Mouse (Mus musculus) cerebellum, postnatal 10 days (tissue): Measurements from ENCODE around the gene Pnkd.
A peak's percentile ranks its signal among the peaks of the same experiment; 100 is the strongest.
"Not testable (repeated sequence)": the region's sequence is repeated elsewhere in the genome, so short reads cannot be mapped to it uniquely, and the experiment has no call there.

Source experiments
- DNase-seq, 2 experiments: peaks; one replicate each; pipeline ENCODE4 v3.0.0; 2021; ENCODE audit warnings: mixed read lengths in 2 of 2

Gene Pnkd

DNA sequence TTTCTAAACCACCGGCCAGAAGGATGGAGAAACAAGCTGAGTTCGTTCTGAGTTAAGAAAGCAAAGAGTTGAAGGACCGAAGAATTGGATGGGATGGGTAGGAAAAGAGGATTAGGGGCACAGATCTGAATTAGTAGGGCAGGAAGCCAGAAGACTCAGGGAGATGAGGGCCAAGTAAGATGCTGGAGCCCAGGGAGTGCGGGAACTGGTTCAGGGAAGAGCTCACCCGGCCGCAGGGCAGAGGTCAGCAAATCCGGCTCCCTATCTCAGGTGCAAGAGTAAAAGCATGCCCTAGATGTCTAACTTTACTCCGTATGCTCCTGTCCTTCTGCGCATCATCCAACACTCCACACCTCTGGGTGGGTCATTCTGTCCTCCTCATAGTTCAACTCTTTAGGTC, 48.2 kb downstream of the Pnkd start:
- DNase-seq: no peak

DNA sequence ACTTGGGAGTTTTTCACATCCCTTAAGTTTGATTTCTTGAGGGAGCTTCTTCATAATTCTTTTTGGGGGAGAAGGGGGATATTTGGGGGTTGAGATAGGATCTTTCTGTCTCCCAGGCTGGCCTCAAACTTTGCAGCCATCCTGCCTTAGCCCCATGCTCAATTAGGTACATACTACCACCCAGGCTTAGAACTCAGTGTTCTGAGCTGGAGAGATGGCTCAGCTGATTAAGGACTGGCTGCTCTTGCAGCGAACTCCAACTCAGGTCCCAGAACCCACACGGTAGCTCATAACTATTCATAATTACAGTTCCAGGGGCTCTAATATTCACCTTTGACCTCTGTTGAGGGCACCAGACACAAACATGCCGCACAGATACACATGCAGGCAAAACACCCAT, 49.9 kb downstream of the Pnkd start:
- no peak for DNase-seq

DNA sequence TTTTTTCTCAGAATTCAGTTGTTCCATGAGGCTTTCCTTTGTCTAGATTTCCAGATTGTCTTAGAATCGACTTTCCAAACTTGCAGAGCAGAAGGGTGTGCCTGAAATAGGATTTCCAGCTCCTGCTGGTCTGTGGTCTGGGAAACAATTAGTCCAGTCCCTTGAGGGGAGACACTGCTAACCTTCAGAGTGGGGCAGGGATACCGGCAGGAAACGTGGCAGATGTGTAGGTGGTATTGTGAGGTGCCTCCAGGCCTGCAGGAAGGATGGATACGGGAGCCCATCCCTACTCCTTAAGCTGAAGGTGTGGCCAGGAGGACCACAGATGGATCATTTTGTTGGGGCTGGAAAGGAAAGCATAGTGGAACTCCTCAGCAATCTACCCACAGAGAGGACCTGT, 50.3 kb downstream of the Pnkd start:
- DNase-seq: no peak

DNA sequence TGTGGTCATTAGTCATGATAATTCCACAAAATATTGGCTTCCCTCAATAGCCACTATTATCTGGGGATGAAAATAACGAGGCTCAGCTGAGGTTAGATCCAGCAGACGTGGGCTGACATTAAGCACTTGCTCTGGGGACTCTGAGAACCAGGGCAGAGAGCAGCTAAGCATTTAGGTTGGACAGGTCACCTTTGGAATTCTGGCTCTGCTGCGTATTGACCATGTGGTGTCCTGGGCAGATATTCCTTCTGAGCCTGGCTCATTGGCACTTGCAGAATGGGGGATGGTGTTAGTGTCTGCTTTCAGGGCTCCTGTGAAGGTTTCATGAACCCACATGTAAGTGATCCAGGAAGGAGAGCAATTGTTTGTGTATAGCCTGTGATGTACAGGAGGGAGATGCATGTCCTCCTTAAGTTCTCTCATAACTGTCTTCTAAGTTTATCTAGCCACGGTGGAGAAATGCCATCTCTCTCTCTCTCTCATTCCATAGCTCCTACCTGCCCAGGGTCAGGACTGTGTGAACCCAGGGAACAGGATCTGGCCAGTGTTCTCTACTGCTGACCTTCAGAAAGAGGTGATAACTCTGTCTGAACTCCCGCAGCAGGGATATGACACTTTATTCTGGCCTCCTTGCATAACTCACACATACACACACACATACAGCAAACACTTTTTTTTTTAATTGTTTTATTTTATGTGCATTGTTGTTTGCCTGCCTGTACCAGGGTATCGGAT, 50.9 kb downstream of the Pnkd start:
- DNase-seq: peak; percentile 43 to 49

DNA sequence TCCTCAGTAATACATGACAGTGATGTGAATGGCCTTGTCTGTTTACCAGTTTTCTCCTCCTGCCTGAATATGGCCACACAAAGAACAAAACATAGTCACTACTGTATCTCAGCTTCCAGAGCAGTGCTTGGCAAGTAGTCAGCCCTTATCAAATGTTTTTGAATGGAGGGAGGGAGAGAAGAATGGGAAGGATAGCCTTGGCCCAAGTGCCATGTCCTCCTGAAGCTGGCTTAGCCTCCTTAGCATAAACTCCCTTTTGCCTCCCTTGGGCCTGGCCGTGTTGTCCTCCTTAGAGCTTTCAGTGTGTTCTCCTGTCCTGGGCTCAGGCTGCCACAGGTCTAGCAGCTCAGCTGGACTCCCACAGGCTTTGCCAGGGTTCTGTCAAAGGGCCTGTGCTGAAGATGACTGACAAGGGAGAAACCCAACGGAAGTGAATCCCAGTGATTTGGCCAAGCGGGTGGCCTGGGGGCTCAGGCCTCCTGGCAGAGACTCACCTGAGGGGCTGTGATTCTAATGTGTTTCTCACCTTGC, 52.6 kb downstream of the Pnkd start:
- peak; percentile 52 to 58 for DNase-seq

DNA sequence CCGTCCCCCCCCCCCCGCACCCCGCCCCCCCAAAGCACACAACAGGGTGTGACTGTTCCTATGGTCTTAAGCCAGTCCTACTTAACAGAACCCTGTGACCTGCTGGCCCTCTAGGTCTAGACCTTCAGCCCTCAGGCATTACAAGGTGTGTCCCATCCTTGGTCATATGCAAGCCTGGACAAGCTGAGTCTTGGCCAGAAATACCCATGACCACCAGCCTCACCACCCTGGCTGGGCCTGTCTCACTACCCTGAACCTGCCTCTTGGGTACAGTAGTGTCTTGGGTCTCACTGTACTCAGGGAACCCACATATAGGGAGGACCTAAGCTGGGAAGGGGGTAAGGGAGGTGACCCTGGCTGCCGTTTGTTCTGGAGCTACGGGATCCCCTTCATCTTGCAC, 53.3 kb downstream of the Pnkd start:
- no peak for DNase-seq

DNA sequence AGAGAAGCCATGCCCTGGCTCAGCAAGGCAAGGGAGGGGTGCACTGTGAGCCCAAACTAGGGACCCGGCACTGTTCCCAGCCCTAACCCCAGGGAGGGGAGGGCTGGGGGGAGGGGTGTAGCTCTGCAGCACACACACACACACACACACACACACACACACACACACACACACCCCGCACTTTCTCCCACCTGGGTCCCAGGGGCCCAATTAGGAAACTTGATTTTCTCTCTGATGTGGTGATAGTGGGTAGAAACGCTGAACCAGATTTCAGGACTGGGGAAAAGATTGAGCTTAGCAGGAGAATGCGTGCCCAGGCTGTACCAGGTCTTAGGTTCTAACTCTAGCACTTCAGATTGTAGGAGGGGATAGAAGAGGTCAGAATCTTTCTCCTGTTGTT, 53.9 kb downstream of the Pnkd start:
- no peak for DNase-seq

DNA sequence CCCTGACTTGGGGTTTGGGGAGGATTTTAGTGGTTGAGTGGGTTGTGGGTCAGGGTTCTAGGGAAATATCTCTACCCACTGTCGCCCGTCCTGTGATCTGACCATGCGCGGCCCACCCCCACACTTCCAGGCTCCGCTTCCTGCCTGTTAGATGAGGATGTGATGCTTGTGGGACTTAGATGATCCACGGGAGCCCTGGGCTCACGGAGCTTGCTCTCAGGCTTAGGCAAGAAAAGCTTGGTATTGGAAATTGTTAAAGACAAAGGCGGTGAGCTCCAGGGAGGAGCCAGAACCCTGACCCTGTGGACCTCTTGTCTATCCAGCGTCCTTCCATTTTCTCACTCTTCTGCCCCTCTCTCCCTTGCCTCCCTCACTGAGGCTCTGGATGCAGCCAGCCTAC, 55.2 kb downstream of the Pnkd start:
- no peak for DNase-seq

DNA sequence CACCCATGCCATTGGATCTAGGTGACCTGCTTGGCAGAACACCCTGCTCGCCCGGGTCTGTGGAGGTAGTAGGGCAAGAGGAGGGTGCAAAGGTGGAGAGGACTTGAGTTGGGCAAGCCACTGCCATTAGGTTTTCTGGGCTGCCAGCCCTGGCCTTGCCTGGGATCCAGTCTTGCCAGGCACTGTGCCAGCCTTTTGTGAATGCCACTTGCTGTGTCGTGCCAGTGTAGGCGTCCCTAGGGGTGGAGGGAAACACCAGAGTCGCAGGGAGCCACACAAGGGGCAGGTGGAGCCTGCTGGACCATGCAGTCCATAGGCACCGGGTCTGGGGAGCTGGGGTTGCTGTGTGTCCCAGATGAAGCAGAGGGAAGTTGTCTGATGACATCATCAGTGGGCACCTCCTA, 55.6 kb downstream of the Pnkd start:
- peak; percentile 50 to 67 for DNase-seq

DNA sequence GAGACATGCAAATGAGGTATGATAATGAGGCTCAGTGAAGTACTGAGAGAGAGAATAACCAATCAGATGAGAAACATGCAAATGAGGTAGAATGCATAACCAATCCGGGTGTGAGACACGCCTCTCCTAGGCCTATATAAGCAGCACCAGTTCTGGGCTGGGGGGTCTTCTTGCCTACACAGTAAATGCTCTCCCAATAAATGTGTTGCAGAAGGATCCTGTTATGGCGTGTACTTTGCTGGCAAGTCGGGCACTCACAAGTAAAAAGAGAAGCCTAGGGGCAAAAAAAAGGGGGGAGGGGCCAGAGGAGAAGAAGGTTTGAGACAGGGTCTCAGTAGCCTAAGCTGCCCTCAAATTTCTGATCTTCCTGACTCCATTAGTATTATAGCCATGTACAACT, 56.3 kb downstream of the Pnkd start:
- not testable (repeated sequence) for DNase-seq

DNA sequence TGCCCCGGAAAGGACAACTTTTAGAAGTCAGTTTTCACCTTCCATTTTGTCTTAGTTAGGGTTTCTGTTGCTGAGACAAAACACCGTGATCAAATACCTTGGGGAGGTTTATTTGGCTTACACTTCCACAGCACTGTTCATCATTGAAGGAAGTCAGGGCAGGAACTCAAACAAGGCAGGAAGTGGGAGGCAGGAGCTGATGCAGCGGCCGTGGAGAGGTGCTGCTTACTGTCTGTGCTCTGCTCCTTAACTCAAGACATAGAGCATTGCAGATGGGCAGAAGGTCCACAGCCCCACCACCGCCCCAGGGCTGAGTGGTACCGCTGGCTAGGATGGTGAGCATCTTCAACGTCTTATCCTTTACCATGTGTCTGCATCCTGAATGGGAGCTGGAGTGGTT, 57.2 kb downstream of the Pnkd start:
- no peak for DNase-seq

DNA sequence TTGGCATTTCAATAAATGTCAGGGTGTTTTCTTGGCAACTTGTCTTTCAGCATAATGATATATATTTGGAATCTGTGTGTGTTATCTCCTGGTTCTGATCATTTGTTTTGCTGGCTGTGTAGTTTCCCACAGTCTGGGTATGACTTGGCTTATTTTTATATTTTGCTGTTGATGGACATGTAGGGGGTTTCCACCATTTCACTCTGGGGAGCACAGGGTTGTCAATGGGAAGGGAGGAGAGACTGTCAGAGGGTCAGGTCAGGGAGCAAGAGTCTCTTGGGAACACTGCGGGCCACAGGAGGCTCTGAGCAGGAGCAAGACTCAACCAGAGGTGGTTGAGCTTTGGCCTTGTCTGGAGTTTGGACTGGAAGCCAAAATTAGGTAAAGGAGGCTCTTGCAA, 57.6 kb downstream of the Pnkd start:
- DNase-seq: no peak

DNA sequence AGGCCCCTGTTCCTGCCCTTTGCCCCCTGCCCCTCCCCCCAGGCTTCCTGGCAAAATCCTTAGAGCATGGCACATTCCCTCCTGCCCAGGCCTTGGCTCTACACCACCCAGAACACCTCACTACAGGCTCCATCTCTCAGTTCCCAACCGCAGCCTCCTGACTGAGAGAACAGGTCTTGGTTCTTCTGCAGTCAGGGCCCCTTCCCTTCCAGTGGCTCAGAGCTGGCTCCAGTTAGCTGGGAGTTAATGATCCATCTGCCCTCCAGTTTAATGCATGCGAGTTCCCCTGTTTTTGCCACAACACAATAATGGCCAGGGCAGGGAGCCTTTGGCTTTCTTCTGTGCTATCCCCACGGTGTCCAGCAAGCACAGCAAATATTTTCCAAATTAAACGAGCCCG, 58.4 kb downstream of the Pnkd start:
- DNase-seq: peak; percentile 43 to 54

DNA sequence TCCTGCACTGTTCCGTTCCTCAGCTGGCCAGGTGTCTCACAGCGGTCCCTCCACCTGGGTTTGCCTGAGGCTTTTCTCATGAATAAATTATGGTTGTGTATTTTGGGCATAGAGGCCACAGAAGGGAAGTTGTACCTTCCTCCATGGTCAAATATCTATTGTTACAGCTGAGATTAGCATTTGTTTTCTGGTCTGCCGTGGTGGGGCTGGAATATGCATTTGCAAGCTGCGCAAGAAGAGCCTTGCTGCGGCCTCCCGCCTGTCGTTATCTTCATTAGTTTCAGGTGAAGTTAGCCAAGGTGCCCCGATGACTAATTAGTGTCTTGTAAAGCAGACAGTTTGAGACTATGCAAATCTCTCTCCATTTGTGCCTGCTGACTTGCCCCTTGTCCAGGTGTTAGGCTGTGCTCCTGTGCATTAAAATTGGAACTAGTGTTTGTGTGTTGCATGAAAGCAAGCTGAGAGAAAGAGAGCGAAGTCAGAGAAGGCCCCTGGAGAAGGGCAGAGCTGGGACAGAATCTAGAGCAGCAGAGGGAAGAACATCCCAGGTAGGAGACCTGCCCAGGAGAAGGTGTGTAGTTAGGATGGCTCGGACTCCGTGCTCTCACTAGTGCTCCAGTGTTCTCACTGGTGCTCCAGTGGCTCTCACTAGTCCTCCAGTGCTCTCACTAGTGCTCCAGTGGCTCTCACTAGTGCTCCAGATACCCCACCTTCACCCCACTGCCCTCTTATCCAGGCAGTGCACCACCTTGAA, 59.6 kb downstream of the Pnkd start:
- DNase-seq: no peak

DNA sequence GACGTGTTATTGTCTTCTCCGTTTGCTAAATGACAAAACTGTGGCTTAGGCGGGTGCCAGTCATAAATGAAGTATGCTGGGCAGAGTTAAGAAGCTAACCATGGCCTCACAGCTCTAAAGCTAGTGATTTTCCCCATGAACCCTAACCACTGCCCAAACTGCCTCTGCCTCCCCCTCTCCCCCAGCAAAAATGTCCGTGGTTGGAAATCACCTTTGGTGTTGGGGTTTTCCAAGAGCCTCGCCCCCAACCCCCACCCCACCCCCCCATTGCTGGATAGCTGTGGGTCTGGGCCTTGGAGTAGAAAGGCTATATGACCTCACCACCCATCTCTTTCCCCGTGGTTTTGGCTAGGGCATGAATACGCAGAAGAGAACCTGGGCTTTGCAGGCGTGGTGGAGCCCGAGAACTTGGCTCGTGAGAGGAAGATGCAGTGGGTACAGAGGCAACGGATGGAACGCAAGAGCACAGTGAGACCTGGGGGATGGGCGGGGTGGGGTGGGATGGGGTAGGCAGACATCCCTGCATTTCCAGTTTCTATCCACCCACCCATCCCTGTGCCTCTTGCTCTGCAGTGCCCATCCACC, 66.5 kb downstream of the Pnkd start:
- no peak for DNase-seq

DNA sequence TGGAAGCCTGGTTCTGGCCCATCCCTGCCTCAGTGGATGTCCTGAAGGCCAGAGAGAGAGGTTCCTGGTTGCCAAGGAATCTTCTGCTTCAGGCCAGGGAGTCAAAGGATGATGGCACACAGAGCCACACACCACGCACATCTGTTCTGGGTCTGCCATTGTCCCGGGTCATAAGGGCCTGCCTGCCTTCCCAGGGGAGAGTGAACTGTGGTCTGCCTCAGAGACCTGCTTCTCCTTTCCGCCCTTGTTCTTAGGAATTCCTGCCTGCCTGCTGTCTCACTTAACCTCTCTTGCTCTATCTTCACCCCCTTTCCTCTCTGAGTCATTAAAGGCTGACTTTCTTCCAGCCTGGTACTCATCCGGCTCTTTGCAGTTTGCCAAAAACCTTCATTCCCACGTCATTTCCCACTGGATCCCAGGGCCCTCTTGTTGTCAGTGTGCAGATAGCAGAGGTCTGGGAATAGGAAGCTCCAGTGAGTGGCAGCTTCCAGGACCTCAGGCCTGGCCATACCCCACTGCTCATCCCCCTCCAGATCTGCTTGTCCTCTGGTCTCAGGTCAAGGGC, 67.9 kb downstream of the Pnkd start:
- DNase-seq: no peak

DNA sequence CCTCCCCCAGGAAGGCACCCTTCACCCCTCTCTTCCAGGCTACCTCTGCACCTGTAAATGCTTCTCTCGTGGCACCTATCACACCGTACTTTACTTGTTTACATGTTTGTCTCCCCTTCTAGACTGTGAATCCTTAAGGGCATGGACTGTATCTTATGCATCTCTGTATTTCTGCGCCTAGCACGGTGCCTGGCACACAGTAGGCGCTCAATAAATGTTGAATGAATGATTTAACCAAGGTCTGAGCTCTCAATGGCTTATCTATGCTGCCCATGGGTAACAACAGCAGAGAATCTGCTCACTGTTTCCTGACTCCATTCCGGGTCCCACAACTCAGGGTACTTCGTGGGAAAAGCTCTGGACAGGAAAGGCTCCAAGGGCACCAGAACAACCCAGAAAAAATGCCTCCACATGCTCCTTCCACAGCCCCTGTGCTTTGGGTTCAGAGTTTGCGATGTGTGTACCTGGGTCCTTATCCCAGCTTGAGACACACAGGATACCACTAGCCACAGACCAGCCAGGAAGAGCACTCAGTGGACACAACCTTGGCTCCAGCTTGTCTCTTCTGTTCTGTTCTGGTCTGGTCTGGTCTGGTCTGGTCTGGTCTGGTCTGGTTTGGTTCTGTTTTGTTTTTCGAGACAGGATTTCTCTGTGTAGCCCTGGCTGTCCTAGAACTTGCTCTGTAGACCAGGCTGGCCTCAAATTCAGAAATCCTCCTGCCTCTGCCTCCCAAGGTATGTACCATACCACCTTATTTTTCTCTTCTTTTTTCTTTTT, 68.9 kb downstream of the Pnkd start:
- no peak for DNase-seq

DNA sequence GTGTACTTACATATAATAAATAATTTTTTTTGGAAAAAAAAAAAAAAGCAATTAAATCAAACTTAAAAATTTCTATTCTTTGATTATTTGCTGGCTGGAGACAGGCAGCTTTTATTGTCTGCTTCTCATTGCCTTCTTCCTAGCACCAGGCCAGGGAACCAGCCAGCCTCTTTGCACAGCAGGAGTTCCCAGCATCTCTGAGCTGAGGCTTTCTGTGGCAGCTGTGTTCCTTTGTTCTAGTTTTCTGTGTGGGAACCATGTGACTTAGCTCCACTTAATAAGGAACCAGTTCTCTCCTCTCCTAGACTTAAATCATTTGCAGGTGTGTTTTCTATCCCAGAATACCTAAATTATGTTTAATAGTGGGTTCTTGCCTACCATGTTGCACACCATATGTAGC, 72.8 kb downstream of the Pnkd start:
- DNase-seq: peak in 1 of 2 experiments; percentile 34

DNA sequence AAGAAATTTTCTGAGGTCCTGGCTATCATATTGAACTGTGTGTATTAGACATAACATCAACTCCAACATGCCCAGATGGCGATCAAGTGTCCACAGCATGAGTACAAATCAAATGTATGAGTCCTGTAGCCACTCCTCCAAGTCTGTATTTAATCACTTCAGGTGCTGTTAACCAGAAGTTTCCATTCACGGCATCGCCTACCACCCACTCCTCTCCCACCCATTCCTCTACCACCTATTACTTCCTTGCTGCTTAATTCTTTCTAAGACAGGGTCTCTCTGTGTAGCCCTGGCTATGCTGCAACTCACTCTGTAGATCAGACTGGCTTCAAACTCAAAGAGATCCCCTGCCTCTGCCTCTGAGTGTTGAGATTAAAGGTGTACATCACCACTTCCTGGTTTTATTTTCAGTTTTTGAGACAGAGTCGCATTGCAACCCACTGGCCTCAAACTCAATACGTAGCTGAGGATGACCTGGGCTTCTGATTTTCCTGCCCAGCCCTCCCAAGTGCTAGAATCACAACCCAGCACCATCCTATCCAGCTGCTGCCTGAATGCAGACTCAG, 75.3 kb downstream of the Pnkd start:
- DNase-seq: no peak

DNA sequence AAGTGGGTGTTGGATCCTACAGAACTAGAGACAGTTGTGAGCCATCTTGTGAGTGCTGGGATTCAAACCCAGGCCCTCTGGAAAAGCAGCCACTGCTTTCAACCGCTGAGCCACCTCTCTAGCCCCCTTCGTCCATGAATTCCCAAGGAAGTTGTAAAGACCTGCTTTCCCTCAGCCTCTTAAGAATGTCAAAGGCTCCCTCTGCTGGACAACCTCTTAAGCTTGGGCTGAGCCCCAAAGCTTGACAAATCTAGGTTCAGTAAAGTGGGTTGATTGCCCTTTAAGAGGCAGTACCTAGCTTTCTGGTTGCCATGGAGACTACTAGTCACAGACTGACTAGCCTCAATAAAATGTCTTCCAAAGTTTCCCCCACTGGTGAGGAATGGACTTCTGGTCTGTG, 77.1 kb downstream of the Pnkd start, which contains the start of gene Catip:
Catip (plus strand) TSS at position 297 of the 400 bp plus-strand sequence.
- peak; percentile 88 to 93 for DNase-seq

DNA sequence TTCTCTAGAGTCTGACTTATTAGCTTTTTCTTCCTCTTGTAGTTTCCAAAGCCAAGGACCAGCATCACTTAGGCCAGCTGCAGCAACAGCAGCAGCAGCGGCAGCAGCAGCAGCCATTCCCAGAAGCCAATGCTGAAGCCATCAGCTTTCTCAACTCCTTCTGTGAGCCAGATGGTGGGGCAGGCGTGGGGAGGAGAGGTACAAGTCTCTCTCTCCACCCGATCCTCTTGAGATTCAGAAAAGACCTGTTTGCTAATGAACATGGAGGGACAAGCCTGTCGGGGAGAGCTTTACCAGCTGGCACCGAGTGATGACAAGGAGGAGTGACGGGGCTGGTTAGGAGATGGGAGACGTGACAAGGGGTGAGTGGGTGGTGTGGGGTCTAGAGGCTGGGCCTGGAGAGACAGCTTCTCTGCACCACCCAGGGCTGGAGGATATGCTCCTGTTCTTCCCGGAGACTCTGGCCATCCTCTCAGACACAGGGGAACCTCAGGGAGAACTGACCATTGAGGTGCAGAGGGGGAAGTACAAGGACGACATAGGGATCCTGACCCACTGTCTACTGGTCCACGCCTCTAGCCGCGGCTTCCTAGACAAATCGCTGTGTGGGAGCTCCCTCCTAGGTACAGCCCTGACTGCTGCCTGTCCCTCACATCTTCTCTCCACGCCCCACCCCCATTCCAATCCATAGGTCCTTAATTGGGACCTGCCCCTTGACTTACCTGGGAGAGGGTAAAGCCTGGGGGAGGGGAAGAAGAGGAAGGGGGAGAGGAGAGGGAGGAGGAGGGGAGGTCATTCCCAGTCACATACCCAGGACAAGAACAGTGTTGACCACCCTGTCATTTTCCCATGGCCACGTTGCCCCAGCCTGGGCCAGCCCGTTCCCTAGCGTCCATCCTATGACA, 77.8 kb downstream of the Pnkd start:
- DNase-seq: peak in 1 of 2 experiments; percentile 22
